Mouse (Mus musculus) naive thymus-derived CD4-positive, alpha-beta T cell, adult 2 months (primary cell): ENCODE results near the gene Rbbp6.

ENCODE experiments used
- DNase-seq: peaks from one replicate; pipeline ENCODE4 v3.0.0-alpha.2; 2011; ENCODE audit warnings: low read depth

The Rbbp6 gene

GRCm38 (mm10) chr7:122970864-122971420 is 5.5 kb downstream of the Rbbp6 start:
- no peak for DNase-seq

DNA sequence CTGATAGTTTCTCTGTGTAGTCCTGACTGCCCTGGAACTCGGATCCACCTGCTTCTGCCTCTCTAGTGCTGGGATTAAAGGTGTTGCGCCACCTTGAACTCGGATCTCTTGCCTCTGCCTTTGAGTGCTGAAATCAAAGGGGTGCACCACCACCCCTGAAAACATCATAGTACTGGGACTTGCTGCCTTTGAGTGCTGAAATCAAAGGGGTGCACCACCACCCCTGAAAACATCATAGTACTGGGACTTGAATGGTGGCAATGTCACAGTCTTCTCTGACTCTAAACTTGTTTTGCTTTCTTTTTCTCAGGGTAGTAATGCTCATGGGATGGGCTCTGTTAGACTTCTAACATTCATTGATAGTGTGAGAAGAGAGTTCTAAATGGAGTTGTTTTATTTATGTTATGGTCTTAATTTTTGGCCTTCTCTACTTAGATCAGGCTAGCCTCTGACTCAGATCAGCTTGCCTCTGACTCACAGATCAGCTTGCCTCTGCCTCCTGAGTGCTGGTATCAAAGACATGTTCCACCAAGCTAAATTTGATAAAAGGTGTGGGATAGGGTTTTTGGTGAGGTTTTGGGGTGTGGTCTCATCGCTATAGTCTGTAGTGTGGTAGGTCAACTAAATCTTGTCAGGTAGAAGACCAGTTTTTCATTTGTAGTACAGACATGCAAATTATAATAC is 6.7 kb downstream of the Rbbp6 start:
- peak; percentile 64 for DNase-seq

DNA sequence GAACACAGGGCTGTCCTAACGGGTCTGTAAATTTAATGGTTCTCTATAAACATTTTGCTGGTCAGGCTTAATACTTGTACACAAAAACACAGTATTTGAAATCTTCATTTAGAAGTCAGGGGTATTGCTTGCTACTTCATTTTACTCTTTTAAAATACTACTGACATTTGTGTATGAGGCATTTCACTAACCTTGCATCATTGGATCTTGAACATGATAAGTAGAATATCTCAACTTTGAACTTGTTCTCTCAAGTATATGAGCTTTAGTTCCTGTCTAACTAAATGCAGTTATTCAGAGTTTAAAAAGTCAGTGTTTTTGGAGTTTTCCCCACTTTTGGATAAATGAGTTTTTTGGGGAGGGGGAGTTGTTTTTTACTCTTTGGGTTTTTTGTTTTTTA is 14.0 kb downstream of the Rbbp6 start:
- DNase-seq = no peak

DNA sequence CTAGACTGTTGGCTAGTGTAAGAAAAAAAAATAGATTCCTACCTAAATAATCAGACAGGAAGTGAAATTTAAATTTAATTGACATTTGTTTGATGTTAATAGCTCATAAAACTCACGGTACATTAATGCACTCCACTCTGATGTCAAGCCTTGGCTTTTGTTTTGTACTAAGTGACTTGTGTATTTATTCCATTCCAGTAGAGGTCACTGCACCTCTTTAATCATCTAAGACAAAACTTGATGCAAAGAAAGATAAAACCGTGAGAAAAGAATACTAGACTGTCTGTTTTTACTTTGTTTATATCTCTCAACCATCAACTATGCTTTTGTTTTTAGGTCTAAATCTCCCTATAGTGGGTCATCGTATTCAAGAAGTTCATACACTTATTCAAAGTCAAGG is 32.7 kb downstream of the Rbbp6 start:
- no peak for DNase-seq

DNA sequence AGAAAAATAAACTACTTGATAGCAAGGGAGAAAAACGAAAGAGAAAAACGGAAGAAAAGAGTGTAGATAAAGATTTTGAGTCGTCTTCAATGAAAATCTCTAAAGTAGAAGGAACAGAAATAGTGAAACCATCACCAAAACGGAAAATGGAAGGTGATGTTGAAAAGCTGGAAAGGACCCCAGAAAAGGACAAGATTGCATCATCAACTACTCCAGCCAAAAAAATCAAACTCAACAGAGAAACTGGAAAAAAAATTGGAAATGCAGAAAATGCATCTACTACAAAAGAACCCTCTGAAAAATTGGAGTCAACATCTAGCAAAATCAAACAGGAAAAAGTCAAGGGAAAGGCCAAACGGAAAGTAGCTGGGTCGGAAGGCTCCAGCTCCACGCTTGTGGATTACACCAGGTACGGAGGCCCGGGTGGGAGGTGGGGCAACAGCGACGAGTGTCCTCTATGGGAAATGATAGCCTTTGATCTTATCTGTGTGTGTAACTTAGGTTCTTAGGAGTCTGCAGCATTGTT is 34.4 kb downstream of the Rbbp6 start:
- no peak for DNase-seq

DNA sequence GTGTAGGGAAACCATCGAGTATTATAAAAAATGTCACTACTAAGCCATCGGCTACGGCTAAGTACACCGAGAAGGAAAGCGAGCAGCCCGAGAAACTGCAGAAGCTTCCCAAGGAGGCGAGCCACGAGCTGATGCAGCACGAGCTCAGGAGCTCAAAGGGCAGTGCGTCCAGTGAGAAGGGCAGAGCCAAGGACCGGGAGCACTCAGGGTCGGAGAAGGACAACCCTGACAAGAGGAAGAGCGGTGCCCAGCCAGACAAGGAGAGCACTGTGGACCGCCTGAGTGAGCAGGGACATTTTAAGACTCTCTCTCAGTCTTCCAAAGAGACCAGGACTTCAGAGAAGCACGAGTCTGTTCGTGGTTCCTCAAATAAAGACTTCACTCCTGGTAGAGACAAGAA is 35.3 kb downstream of the Rbbp6 start:
- no peak for DNase-seq

GRCm38 (mm10) chr7:123001341-123002027 is 36.0 kb downstream of the Rbbp6 start:
- DNase-seq = no peak

GRCm38 (mm10) chr7:123002028-123002410 is 36.5 kb downstream of the Rbbp6 start:
- DNase-seq = no peak

DNA sequence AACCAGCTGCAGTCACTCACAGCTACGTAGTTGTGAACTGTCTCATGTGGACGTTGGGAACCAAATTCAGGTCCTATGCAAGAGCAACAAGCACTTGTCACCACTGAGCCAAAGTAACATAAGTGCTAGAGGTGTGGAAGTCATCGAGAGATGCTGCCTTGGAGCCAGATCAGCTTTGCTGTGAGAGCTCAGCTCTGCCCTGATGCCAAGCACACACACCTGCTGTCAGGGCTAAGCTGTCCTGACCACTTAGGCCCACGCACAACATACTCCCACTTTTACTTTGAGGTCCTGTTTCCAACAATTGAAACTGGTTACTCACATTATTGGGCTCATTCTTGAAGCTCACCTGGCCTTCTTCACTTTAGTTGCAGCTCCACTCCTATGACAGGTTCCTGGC is 37.7 kb downstream of the Rbbp6 start:
- DNase-seq = no peak

DNA sequence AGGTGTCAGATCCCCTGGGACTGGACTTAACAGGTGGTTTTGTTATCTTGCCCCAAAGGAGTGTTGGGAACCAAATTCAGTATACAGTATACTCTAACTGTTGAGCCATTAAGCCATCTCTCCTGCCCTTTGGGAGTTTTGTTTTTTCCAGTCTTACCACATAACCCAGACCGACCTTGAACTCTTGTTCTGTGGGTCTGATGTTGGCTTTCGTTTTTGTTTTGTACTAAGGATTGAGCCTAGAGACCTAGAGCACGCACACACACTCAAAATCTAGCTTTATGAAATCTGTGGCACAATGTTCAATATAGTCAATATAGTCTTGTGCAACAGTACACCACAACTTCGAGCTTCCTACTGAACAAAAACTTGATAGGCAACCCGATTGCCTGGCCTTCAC is 39.0 kb downstream of the Rbbp6 start:
- no peak for DNase-seq

- DNase-seq = no peak
Measured at GRCm38 (mm10) chr7:123006251-123006650, 40.8 kb downstream of the Rbbp6 start.

DNA sequence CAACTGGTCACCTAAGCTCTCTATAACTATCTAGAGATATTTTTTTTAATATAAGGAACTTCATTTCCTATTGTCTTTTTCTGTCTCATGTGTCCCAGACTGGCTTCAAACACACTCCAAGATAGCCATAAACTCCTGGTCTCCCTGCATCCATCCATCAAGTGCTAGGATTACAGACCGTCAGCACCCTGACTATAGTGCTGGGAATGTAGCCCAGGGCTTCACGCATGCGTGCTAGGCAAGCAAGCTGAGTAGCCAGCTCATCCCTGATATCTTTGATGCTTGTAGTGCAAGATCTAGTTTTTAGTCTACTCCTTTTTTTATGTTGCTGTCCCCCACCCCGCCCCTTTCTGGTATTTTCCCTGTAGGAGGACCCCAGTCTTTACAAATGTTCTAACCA is 42.3 kb downstream of the Rbbp6 start:
- no peak for DNase-seq

DNA sequence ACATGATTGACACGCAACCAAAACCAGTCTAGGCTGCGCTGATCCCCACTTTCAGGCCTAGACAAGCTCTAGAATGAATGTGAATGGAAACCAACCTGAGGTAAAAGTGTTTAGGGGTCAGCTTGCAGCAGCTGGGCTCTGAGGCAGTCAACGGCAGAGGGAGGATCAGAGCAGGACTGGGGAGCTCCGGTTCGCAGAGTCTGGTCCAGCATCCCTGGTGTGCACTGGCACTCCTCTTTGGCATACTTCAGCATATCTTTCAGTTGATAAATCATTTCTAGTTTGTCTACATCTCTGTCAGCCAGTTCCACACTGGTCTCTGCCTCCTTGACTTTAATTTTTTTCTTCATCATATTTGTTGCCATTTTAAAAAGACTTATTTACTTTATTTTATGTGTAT is 48.0 kb downstream of the Rbbp6 start:
- no peak for DNase-seq

DNA sequence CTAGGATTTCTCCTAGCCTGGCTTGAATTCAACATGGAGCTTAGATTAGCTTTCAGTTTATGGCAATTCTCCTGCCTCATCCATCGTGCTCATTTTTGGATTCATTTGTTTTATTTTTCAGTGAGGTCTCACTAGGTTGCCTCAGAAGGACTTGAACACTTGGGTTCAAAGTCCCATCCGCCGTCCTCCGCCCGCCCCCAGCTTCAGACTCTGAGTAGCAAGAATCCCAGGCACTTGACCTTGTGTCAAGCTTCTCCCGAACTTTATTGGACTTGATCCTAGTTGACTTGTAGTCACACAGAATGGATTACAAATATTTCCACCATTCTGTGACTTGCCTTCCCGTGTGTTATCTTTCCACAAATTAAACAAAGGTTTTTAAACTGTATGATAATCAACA is 49.2 kb downstream of the Rbbp6 start:
- no peak for DNase-seq

DNA sequence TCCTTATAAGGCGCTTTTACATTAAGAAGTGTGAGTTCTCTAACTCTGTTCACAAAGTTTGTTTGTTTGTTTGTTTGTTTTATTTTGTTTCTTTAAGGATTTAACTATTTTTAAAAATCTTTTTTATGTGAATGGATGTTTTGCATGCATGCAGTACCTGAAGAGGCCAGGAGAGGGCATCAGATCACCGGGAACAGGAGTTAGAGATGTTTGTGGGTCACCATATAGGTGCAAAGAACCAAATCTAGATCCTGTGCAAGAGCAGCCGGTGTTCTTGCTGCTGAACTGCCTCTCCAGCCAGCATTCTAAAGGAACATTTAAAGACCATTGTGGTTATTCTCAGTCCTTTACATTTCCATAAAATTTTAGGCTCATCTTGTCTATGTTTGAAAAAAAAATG is 52.1 kb downstream of the Rbbp6 start:
- peak; percentile 68 for DNase-seq

- DNase-seq = peak; percentile 27
Measured at GRCm38 (mm10) chr7:123025123-123025522, 59.6 kb downstream of the Rbbp6 start.

- DNase-seq = no peak
Measured at GRCm38 (mm10) chr7:123030295-123030694, 64.8 kb downstream of the Rbbp6 start.

- peak; percentile 58 for DNase-seq
Measured at GRCm38 (mm10) chr7:123030709-123031181, 65.3 kb downstream of the Rbbp6 start.

GRCm38 (mm10) chr7:123031211-123031743 is 65.8 kb downstream of the Rbbp6 start:
- DNase-seq = peak; percentile 45

GRCm38 (mm10) chr7:123035314-123035713 is 69.8 kb downstream of the Rbbp6 start:
- DNase-seq = no peak

DNA sequence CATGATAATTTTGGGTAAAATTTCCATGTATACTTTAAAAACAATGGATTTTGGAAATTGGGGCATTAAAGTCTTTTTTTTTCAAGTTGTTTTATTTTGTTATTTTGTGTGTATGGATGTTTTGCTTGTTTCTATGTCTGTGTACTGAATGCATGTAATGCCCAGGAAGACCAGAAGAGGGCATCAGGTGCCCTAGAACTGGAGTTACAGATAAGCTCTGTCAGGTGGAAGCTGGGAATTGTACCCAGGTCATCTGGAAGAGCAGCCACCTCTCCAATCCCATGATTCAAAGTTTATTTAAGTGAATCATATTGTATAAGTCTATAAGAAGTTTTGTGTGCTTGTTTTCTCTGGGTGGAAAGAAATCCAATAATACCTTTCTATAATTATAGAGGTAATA is 73.8 kb downstream of the Rbbp6 start:
- peak; percentile 53 for DNase-seq

DNA sequence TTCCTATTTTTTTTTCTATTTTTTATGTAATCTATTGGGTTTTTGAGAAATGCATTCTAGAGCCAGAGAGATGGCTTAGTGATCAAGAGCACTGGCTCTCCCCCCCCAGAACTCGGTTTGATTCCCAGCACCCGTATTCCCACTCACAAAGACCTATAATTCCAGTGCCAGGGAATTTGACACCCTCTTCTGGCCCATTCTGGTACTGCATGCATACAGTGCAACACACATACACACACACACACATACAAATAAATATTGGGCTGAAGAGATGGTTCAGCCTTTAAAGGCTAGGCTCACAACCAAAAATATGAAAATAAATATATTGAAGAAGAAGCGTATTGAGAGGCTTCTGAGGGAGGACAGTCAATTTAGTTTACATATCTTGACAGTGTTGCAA is 79.7 kb downstream of the Rbbp6 start:
- DNase-seq = no peak
